Comparison of ENCODE assay signal across 38 mouse cellular contexts in the genomic region with DNA sequence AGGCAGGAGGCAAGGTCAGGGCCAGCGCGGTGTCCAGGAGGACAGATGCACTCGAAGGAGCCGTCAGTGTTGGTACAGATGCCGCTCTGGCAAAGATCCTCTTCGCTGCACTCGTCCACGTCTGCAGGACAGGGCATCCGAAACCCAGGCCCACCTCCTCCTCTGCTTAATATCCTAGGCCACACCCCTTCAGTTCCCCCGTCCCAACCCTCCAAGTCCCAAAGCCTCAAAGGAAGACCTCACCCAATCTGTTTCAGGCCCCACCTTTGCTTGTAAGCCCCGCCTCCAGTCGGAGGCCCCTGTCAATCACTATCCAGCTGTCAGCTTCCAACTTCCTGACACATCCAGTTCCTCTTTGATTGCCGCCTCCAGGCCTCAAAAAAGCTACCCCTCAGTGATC. TPM values are rescaled to one million over a fixed set of nuclear protein-coding genes. Genes with fewer than 3 reads are reported as not detected.
DNase-seq lines count a peak whose midpoint lies in the region; ATAC-seq and TF ChIP-seq lines count a peak whose summit lies in the region.
"Had no signal": no experiment of that assay in that cellular context is flagged by ENCODE, and none has a peak within 500 bp of the region (broad histone marks: within the 10 kb centered on the region; RNA-seq: fewer than 3 reads in every experiment).

No protein-coding gene starts in this region.

- no peak for TF ChIP-seq CTCF in heart, adult 2 months (IDR thresholded peaks at IDR 0.05)

- peak overlapping the region; percentile 40 for H3K9ac ChIP-seq in heart, adult 2 months (ENCODE audit: low read depth, low read length)
- H3K9ac ChIP-seq in forebrain, embryonic 12.5 days = no peak overlapping the region
- H3K9ac ChIP-seq: embryonic facial prominence, embryonic 13.5 days; forebrain, postnatal 0 days; heart, embryonic 12.5 days; hindbrain, embryonic 15.5 days; limb, embryonic 15.5 days; liver, embryonic 13.5 days; midbrain, embryonic 13.5 days; neural tube, embryonic 15.5 days; stomach, embryonic 15.5 days had no signal

- 30% methylated on average over 13 of the region's 13 CpGs for WGBS in heart, adult 2 months
- WGBS in forebrain, embryonic 12.5 days = 18% methylated on average over 13 of the region's 13 CpGs

- H3K4me1 ChIP-seq in heart, adult 2 months (ENCODE audit: control insufficient read depth, insufficient read depth, low read length) = peaks cover 9% of the 10 kb centered on the region
- peaks cover 20% of the 10 kb centered on the region for H3K4me1 ChIP-seq in forebrain, embryonic 12.5 days

- no peaks in the 10 kb centered on the region for H3K27me3 ChIP-seq in heart, adult 2 months (ENCODE audit: control insufficient read depth, insufficient read depth, low read length)
- peaks cover 52% of the 10 kb centered on the region for H3K27me3 ChIP-seq in forebrain, embryonic 12.5 days

- peak overlapping the region; percentile 20; the same call in 1 of the 2 replicates for H3K4me3 ChIP-seq in heart, adult 2 months
- no peak overlapping the region for H3K4me3 ChIP-seq in forebrain, embryonic 12.5 days (replicated peaks)
- H3K4me3 ChIP-seq: embryonic facial prominence, embryonic 13.5 days; forebrain, embryonic 10.5 days; heart, embryonic 12.5 days; hindbrain, embryonic 10.5 days; hindbrain, embryonic 15.5 days; limb, embryonic 10.5 days; limb, embryonic 15.5 days; liver, embryonic 13.5 days; midbrain, embryonic 13.5 days; neural tube, embryonic 15.5 days; stomach, embryonic 15.5 days had no signal

- 0 out of 2 replicates have a peak, but pooled peaks have one; percentile 19 for TF ChIP-seq POLR2A in heart, adult 2 months (IDR thresholded peaks at IDR 0.05; ENCODE audit: insufficient read depth, low read depth, low read length)

- peak; percentile 58 to 60 for DNase-seq in heart, adult 2 months
- no peak for DNase-seq in heart, postnatal 14 days
- DNase-seq in kidney, postnatal 25 days = peak; percentile 21 to 54
- DNase-seq in kidney, adult 11 months = no peak
- peak; percentile 86 for DNase-seq in ES-CJ7 (ENCODE audit: low read depth, low spot score)
- DNase-seq in embryo, embryonic 11 days = no peak
- DNase-seq: adrenal gland, postnatal 14 days; cerebellum, adult 11-12 months; cerebellum, adult 9-11 months; forebrain, postnatal 0 days; gastrocnemius, postnatal 10 days; liver, embryonic 13.5 days; lung, adult 18-20 months; lung, postnatal 4 days; right cerebral cortex, postnatal 25 days; thymus, adult 18-20 months; thymus, postnatal 25 days had no signal

- no peak for TF ChIP-seq EP300 in heart, adult 2 months (IDR thresholded peaks at IDR 0.05; ENCODE audit: insufficient read depth, low read depth, low read length)

- peak; percentile 16; the same call in 1 of the 2 replicates for ATAC-seq in granulocyte monocyte progenitor cell, adult 5-6 weeks (replicated peaks; ENCODE audit: poor library complexity, severe bottlenecking)
- ATAC-seq in forebrain, embryonic 12.5 days (ENCODE audit: low FRiP score) = no peak
- ATAC-seq: forebrain, postnatal 0 days; inflammation-experienced regulatory T-cells, adult 6 months; lung, postnatal 0 days; midbrain, embryonic 13.5 days had no signal

- H3K4me2 ChIP-seq in forebrain, embryonic 12.5 days = no peak overlapping the region
- H3K4me2 ChIP-seq: embryonic facial prominence, embryonic 13.5 days; heart, embryonic 12.5 days; hindbrain, embryonic 15.5 days; limb, embryonic 15.5 days; liver, embryonic 13.5 days; midbrain, embryonic 13.5 days; neural tube, embryonic 15.5 days; stomach, embryonic 15.5 days had no signal

- no peaks in the 10 kb centered on the region for H3K79me2 ChIP-seq in heart, adult 2 months (replicated peaks; ENCODE audit: control insufficient read depth, insufficient read depth, low read length)

- H3K9me3 ChIP-seq in forebrain, embryonic 12.5 days = no peaks in the 10 kb centered on the region
- H3K9me3 ChIP-seq: embryonic facial prominence, embryonic 13.5 days; forebrain, embryonic 10.5 days; G1E; heart, embryonic 12.5 days; hindbrain, embryonic 10.5 days; hindbrain, embryonic 15.5 days; limb, embryonic 10.5 days; limb, embryonic 15.5 days; liver, embryonic 13.5 days; midbrain, embryonic 13.5 days; neural tube, embryonic 15.5 days; stomach, embryonic 15.5 days had no signal

- H3K36me3 ChIP-seq in heart, adult 2 months (ENCODE audit: control insufficient read depth, insufficient read depth, low read length) = no peaks in the 10 kb centered on the region
- no peaks in the 10 kb centered on the region for H3K36me3 ChIP-seq in forebrain, embryonic 12.5 days (replicated peaks)
- H3K36me3 ChIP-seq: G1E; hindbrain, embryonic 10.5 days; hindbrain, embryonic 15.5 days; liver, embryonic 13.5 days; midbrain, embryonic 13.5 days; neural tube, embryonic 15.5 days had no signal

- H3K27ac ChIP-seq in heart, adult 2 months = peak overlapping the region; percentile 60
- no peak overlapping the region for H3K27ac ChIP-seq in forebrain, embryonic 12.5 days
- H3K27ac ChIP-seq: embryonic facial prominence, embryonic 13.5 days; forebrain, embryonic 10.5 days; hindbrain, embryonic 10.5 days; hindbrain, embryonic 15.5 days; kidney, postnatal 0 days; limb, embryonic 10.5 days; limb, embryonic 15.5 days; liver, embryonic 13.5 days; midbrain, embryonic 13.5 days; neural tube, embryonic 15.5 days; stomach, embryonic 15.5 days had no signal

- intact Hi-C loops in heart, adult 2 months (cut with DNase I) = no loop called here
- intact Hi-C loops in heart, postnatal 14 days (cut with DNase I) = no loop called here

RNA-seq across cellular contexts. Expression of gene Ltbp4, which starts 15.2 kb away (rescaled TPM):
- total RNA-seq in heart, adult 2 months (2021) = 100 to 1,000 TPM; 187 to 221 TPM
- 349 and 374 TPM in 2 replicates for polyA plus RNA-seq in heart, adult 2 months (2012; rRNA removed)
- 100 to 1,000 TPM; 354 to 358 TPM for total RNA-seq in heart, postnatal 14 days (2021)
- total RNA-seq in granulocyte monocyte progenitor cell, adult 5-6 weeks (2014; fragmentation: Nextera tagmentation) = not detected in 2 replicates
- not detected in 2 replicates for total RNA-seq in granulocyte monocyte progenitor cell, adult 5-6 weeks (2017)
- 12.4 and 16.5 TPM in 2 replicates for polyA plus RNA-seq in forebrain, embryonic 12.5 days (2016; fragmentation: Nextera tagmentation; extraction: Ambion mirVana)
- total RNA-seq: monocyte, adult 5-6 weeks had no signal

RNA-seq across cellular contexts. Expression of gene Shkbp1, which starts 33.5 kb away (rescaled TPM):
- total RNA-seq in heart, adult 2 months (2021) = 1 to 10 TPM; 4.6 to 7.1 TPM
- polyA plus RNA-seq in heart, adult 2 months (2012; rRNA removed) = 17.3 and 20.2 TPM in 2 replicates
- total RNA-seq in heart, postnatal 14 days (2021) = 1 to 10 TPM; 8.6 to 9.7 TPM
- 23.6 and 31.1 TPM in 2 replicates for total RNA-seq in granulocyte monocyte progenitor cell, adult 5-6 weeks (2014; fragmentation: Nextera tagmentation)
- 13.9 and 18.8 TPM in 2 replicates for total RNA-seq in granulocyte monocyte progenitor cell, adult 5-6 weeks (2017)
- polyA plus RNA-seq in forebrain, embryonic 12.5 days (2016; fragmentation: Nextera tagmentation; extraction: Ambion mirVana) = 77.1 and 81.2 TPM in 2 replicates

RNA-seq across cellular contexts. Expression of gene Gm20479, which starts 34.9 kb away (rescaled TPM):
- total RNA-seq in heart, adult 2 months (2021) = under 1 TPM in 1 of 2 experiments, not detected in 1; 0.52 TPM
- not detected in 2 replicates for polyA plus RNA-seq in heart, adult 2 months (2012; rRNA removed)
- under 1 TPM in 1 of 2 experiments, not detected in 1; 0.76 TPM for total RNA-seq in heart, postnatal 14 days (2021)
- not detected in 2 replicates for total RNA-seq in granulocyte monocyte progenitor cell, adult 5-6 weeks (2014; fragmentation: Nextera tagmentation)
- 1.5 TPM in 1 of 2 replicates, not detected in the other for total RNA-seq in granulocyte monocyte progenitor cell, adult 5-6 weeks (2017)
- polyA plus RNA-seq in forebrain, embryonic 12.5 days (2016; fragmentation: Nextera tagmentation; extraction: Ambion mirVana) = 1.5 TPM in 1 of 2 replicates, not detected in the other
- total RNA-seq: forebrain, postnatal 0 days; G1E; gastrocnemius, postnatal 10 days; heart, adult 18-20 months; layer of hippocampus, adult 8-10 months; left cerebral cortex, postnatal 10 days; megakaryocyte-erythroid progenitor cell, adult 5-6 weeks; monocyte, adult 5-6 weeks had no signal
- polyA plus RNA-seq: embryonic facial prominence, embryonic 13.5 days; forebrain, postnatal 0 days; hindbrain, embryonic 10.5 days; hindbrain, embryonic 15.5 days; limb, embryonic 10.5 days; lung, postnatal 0 days; midbrain, embryonic 13.5 days; neural tube, embryonic 15.5 days had no signal

Comparison
In these comparisons a context has a peak if more than half of its experiments do, and no peak if none do; other contexts are left out.
1. DNase-seq: peak in heart, adult 2 months (2 of 2), kidney, postnatal 25 days (2 of 2) and ES-CJ7 (single experiment); none in heart, postnatal 14 days (0 of 2), kidney, adult 11 months (single experiment) and embryo, embryonic 11 days (single experiment).
2. RNA of gene Ltbp4, which starts 15.2 kb away (total RNA-seq): 354 to 358 TPM in heart, postnatal 14 days and 187 to 221 TPM in heart, adult 2 months; not detected in granulocyte monocyte progenitor cell, adult 5-6 weeks; every median in the first group is over 100 times any median in the second.